Mouse (Mus musculus): Measurements from ENCODE around the gene Stab1. TPM values are rescaled to one million over a fixed set of nuclear protein-coding genes. Genes with fewer than 3 reads are reported as not detected.

The Stab1 gene
- polyA plus RNA-seq (2015; fragmentation: Nextera tagmentation; extraction: Ambion mirVana), result 24.8 and 25.2 TPM in 2 replicates

DNA sequence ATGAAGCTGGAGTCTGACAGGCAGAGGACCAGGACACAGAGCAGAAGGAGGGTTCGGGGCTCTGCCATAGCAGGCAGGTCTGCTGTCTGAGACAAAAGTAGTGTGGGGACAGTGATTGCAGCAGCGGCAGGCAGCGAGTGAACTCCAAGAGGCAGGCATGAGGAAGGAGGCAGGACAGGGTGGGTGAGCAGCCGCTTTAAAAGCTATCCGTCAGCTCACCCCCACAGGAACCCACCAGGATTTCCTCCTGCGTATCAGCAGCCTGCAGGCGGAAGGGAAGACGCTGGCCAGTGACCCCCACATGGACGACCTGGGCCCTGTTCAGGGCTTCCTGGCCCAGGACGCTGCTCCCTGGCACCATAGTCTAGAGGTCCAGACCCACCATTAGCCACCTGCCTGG lies at the start of gene Stab1:
Gene Stab1, minus strand, starts transcription at position 217 of the 400 bp plus-strand sequence.
- Histone ChIP-seq H3K4me2 (peak within 1 kb of the TSS; percentile 21; the same call in 1 of the 2 replicates), H3K4me1 (replicated peaks) (peaks cover 26% of the 10 kb centered on the region), H3K9me3 (no peaks in the 10 kb centered on the region), H3K27ac (peak within 1 kb of the TSS; percentile 36; the same call in 1 of the 2 replicates), H3K9ac (no peak within 1 kb of the TSS), H3K36me3 (peaks cover 35% of the 10 kb centered on the region), H3K27me3 (no peaks in the 10 kb centered on the region), H3K4me3 (peak within 1 kb of the TSS; percentile 11)
- WGBS, result 55% methylated on average over 10 of the region's 10 CpGs
- no peak for ATAC-seq (ENCODE audit: low FRiP score)

DNA sequence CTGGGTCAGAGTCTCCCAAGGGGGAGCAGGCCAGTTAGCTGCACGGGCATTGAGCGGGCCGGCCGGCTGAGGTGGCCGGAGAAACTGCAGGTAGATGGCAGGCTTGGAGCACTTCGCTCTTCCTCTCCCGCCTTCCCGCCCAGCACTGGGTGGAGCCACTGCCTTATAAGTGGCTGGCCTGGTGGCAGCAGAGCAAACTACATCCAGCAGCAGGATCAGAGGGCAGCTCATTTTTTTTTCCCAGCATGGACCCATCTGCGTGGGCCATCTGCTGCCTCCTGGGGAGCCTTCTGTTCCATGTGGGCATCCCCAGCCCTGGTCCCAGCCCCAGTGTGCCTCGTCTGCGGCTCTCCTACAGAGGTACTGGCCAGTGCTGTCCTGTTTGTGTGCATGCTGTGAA lies 49.2 kb upstream of the Stab1 start, which contains the start of gene Sema3g:
Gene Sema3g, plus strand, starts transcription at position 195 of the 400 bp plus-strand sequence.
- peaks cover 6% of the 10 kb centered on the region; the same call in 1 of the 2 replicates for H3K27me3 ChIP-seq
- H3K9me3 ChIP-seq, result no peaks in the 10 kb centered on the region
- H3K27ac ChIP-seq, result 0 out of 2 replicates have a peak within 1 kb of the TSS, but pooled peaks have one; percentile 10
- no peaks in the 10 kb centered on the region for H3K36me3 ChIP-seq
- ATAC-seq (ENCODE audit: low FRiP score), result peak; percentile 67; the same call in 1 of the 2 replicates
- H3K4me1 ChIP-seq (replicated peaks), result peaks cover 16% of the 10 kb centered on the region
- no peak within 1 kb of the TSS for H3K4me3 ChIP-seq
- H3K9ac ChIP-seq, result peak within 1 kb of the TSS; percentile 46; the same call in 1 of the 2 replicates
- 11% methylated on average over 11 of the region's 11 CpGs for WGBS
- H3K4me2 ChIP-seq, result no peak within 1 kb of the TSS; the same call in 1 of the 2 replicates

DNA sequence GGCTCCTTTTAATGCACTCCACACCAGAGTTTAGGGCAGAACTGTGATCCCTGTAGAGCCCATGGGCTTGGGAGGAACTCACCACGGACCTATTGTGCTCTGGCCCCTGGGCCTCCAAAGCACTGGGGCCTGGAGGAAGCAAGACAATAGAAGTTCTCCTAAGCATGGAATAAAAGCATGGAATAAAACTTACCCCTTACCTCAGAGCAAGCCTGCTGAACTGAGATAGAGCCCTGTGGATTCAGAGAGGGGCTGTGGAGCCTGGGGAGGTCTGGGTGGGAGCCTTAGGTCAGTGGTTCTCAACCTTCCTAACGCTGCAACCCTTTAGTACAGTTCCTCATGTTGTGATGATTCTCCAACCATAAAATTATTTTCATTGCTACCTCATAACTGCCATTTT lies 48.4 kb upstream of the Stab1 start, which contains the start of gene Nisch:
Gene Nisch, minus strand, starts transcription at position 101 of the 400 bp plus-strand sequence.
- no peak for ATAC-seq (ENCODE audit: low FRiP score)
- 65% methylated on average over 2 of the region's 2 CpGs for WGBS
- peaks cover 16% of the 10 kb centered on the region for H3K4me1 ChIP-seq (replicated peaks)
- peaks cover 6% of the 10 kb centered on the region; the same call in 1 of the 2 replicates for H3K27me3 ChIP-seq
- H3K4me3 ChIP-seq, result no peak within 1 kb of the TSS
- H3K9me3 ChIP-seq, result no peaks in the 10 kb centered on the region
- 0 out of 2 replicates have a peak within 1 kb of the TSS, but pooled peaks have one; percentile 26 for H3K27ac ChIP-seq
- H3K9ac ChIP-seq, result peak within 1 kb of the TSS; percentile 56
- peak within 1 kb of the TSS; percentile 20; the same call in 1 of the 2 replicates for H3K4me2 ChIP-seq
- no peaks in the 10 kb centered on the region for H3K36me3 ChIP-seq

DNA sequence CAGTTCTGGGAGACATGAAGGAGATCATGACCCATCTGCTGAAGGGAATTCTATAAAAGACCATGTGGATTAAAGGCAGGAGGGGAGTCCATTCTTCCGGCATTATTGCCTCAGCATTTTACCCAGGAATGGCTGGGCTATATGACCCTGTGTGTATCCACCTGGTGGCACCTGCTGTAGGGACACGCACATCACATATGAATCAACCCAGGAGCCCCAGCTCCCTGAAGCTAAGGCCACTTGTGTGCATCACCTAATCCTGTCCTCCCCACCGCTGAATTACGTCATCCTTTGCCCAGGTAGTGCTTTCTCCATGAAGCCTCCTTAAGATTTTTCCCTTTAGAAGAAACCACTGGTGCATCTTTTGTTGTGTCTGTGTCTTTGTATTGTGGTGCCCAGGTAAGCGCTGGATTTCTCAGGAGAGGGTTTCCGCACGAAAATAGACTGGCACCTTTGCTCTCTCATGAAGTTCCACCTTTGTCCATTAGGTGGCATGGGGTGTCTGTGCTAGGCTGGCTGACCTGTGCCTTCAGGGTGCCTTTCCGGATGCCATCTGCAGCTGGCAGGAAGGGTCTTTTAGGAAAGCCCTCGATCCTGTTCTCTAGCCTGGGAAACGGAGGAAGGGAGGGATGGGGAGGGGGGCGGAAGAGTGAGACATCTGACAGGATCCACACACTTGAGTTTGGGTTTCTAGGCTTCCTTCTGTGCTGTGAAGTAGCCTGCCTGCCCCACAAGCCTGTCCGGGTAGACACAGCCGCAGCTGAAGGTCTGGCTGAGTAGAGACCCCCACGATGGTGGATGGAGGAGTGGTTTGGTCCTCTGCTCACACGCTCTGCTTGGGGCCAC lies 46.9 kb upstream of the Stab1 start:
- H3K4me2 ChIP-seq, result 0 out of 2 replicates have a peak overlapping the region, but pooled peaks have one; percentile 20
- no peak overlapping the region for H3K4me3 ChIP-seq
- no peaks in the 10 kb centered on the region for H3K36me3 ChIP-seq
- H3K27ac ChIP-seq, result 0 out of 2 replicates have a peak overlapping the region, but pooled peaks have one; percentile 26
- H3K4me1 ChIP-seq (replicated peaks), result peaks cover 16% of the 10 kb centered on the region
- H3K27me3 ChIP-seq, result peaks cover 6% of the 10 kb centered on the region; the same call in 1 of the 2 replicates
- 34% methylated on average over 15 of the region's 15 CpGs for WGBS
- H3K9ac ChIP-seq, result peak overlapping the region; percentile 56
- no peaks in the 10 kb centered on the region for H3K9me3 ChIP-seq
- peak; percentile 65; the same call in 1 of the 2 replicates for ATAC-seq (ENCODE audit: low FRiP score)

DNA sequence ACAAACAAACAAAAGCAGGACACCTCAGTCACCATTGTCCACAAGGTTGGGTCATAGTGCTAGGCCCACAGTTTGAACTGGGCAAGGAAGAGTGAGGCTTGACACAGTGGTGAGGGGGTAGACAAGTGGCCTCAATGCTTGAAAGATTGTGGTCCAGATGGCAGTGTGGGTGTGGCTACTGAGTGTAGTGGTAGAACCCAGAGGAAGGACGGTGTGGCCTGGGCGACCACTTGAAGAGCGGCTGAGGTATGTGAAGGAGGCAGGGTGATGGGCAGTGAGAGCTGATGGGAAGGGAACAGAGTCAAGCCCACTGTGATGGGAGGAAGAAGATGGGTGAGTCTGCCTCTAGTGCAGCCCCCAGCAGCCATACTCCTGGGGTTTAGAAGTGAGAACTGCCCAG lies 46.2 kb upstream of the Stab1 start:
- no peak overlapping the region for H3K4me3 ChIP-seq
- H3K4me2 ChIP-seq, result no peak overlapping the region
- peak overlapping the region; percentile 43; the same call in 1 of the 2 replicates for H3K9ac ChIP-seq
- 94% methylated on average over 3 of the region's 3 CpGs for WGBS
- H3K9me3 ChIP-seq, result no peaks in the 10 kb centered on the region
- no peak overlapping the region for H3K27ac ChIP-seq
- no peak for ATAC-seq (ENCODE audit: low FRiP score)
- H3K36me3 ChIP-seq, result no peaks in the 10 kb centered on the region
- peaks cover 7% of the 10 kb centered on the region; the same call in 1 of the 2 replicates for H3K27me3 ChIP-seq
- H3K4me1 ChIP-seq (replicated peaks), result peaks cover 16% of the 10 kb centered on the region

DNA sequence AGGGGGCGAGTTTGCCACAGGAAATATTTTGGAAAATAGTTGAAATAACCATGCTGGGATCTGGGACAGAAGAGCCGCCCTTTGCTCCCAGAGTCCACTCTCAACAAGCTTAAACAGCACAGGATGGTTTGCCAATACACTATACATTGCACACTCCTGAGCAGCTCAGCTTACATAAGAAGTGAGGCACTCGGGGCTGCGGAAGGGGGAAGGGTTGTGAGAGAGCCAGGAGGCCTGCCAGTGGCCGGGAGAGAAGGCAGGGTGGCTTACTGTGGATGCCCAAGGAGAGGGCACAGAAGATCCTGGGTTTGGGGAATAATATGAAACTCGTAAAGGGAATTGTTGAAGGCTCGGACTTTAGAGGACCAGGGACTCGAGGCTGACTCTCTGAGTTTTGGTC lies 45.4 kb upstream of the Stab1 start:
- Histone ChIP-seq H3K4me1 (replicated peaks) (peaks cover 16% of the 10 kb centered on the region), H3K27me3 (peaks cover 8% of the 10 kb centered on the region; the same call in 1 of the 2 replicates), H3K27ac (no peak overlapping the region), H3K4me2 (no peak overlapping the region), H3K4me3 (no peak overlapping the region), H3K36me3 (no peaks in the 10 kb centered on the region), H3K9ac (no peak overlapping the region), H3K9me3 (no peaks in the 10 kb centered on the region)
- 73% methylated on average over 8 of the region's 8 CpGs for WGBS
- ATAC-seq (ENCODE audit: low FRiP score), result no peak

DNA sequence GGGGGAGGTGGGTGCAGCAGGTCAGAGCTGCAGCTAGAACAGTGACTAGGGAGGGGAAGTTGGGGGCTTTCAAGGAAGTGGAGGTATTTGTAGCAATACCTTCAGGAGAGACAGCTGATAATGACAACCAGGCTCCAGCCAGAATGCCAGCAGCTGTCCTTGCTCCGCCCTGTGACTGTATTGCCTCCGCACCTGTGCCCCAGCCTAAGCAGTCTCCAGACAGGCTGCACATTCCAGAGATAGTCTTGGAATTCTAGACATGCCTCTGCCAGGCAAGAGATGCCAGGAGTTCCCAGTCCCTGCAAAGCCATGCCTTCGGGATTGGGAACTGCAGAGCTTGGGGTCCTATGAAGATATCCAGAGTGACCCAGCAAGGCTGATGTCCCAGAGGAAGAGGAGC lies 44.1 kb upstream of the Stab1 start:
- Histone ChIP-seq H3K27me3 (peaks cover 8% of the 10 kb centered on the region; the same call in 1 of the 2 replicates), H3K4me2 (no peak overlapping the region), H3K4me1 (replicated peaks) (peaks cover 12% of the 10 kb centered on the region), H3K4me3 (no peak overlapping the region), H3K9me3 (no peaks in the 10 kb centered on the region), H3K27ac (no peak overlapping the region), H3K9ac (no peak overlapping the region), H3K36me3 (no peaks in the 10 kb centered on the region)
- no peak for ATAC-seq (ENCODE audit: low FRiP score)
- 89% methylated on average over 3 of the region's 3 CpGs for WGBS

DNA sequence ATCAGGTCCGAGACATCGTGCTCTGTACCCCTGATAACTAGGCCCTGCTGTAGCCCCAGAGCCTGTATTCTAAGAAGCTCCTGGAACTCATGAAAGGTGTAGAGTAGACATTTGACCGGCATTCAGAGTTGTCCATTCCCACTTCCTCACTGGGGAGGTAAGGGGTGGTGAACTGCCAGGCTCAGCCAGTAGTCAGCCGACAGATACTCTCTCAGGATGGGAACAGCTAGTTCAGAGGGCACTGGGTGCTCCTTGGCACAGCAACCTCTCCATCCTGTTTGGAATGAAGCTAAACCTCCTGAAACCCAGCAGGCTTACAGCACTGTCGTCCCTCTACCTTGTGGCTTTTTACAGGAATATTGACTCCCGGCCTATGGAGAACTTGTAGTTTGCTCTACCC lies 43.4 kb upstream of the Stab1 start:
- peaks cover 16% of the 10 kb centered on the region for H3K4me1 ChIP-seq (replicated peaks)
- no peak overlapping the region for H3K9ac ChIP-seq
- 90% methylated on average over 6 of the region's 6 CpGs for WGBS
- H3K36me3 ChIP-seq, result no peaks in the 10 kb centered on the region
- no peak for ATAC-seq (ENCODE audit: low FRiP score)
- no peak overlapping the region for H3K27ac ChIP-seq
- H3K9me3 ChIP-seq, result no peaks in the 10 kb centered on the region
- H3K4me2 ChIP-seq, result no peak overlapping the region
- no peak overlapping the region for H3K4me3 ChIP-seq
- H3K27me3 ChIP-seq, result peaks cover 8% of the 10 kb centered on the region; the same call in 1 of the 2 replicates

DNA sequence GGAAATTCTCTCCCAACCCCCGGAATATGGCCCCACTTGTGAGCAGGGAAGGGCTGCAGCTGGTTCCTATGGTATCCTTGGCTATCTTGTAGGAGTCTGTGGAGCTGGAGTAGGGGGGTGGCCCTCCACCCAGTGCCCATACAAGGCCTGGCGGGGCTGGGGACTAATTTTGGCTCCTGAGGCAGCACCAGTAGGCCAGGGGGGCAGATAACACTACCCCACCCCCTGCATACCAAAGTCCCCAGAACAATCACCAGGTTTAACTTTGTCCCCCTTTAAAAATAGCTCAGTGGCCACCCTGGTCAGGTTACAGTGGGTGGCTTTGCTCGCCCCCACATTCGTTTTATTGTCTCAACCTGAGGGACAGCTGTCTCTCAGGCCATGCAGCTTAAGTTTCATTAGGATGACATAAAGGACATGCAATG lies 40.7 kb upstream of the Stab1 start:
- H3K27me3 ChIP-seq, result peaks cover 3% of the 10 kb centered on the region; the same call in 1 of the 2 replicates
- peaks cover 3% of the 10 kb centered on the region for H3K36me3 ChIP-seq
- ATAC-seq (ENCODE audit: low FRiP score), result no peak
- H3K9me3 ChIP-seq, result no peaks in the 10 kb centered on the region
- 87% methylated on average over 4 of the region's 4 CpGs for WGBS
- H3K27ac ChIP-seq, result no peak overlapping the region
- H3K4me2 ChIP-seq, result no peak overlapping the region
- no peak overlapping the region for H3K4me3 ChIP-seq
- H3K9ac ChIP-seq, result no peak overlapping the region
- peaks cover 23% of the 10 kb centered on the region for H3K4me1 ChIP-seq (replicated peaks)

DNA sequence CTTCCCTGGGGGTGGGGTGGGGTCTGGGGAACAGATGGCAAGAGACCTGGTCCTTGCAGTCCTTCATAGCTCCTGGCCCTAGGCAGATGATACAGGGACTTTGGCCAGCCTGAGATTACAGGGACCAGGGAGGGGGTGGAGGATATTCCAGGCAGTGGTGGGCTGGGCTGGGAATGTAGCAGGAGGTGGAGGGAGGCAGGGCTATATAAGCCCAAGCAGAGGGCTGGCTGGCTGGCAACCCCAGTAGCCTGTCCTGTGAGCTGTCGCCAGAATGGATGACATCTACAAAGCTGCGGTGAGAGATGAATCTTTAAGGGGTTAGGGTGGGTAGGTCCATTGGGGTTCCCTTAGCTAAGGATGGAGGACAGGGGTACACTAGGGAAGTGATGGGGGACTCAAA lies 39.6 kb upstream of the Stab1 start, which contains the start of gene Tnnc1:
Gene Tnnc1, plus strand, starts transcription at position 229 of the 400 bp plus-strand sequence.
- Histone ChIP-seq H3K36me3 (peaks cover 13% of the 10 kb centered on the region), H3K27ac (peak within 1 kb of the TSS; percentile 93), H3K9me3 (no peaks in the 10 kb centered on the region), H3K9ac (peak within 1 kb of the TSS; percentile 91), H3K4me3 (peak within 1 kb of the TSS; percentile 72), H3K4me1 (replicated peaks) (peaks cover 27% of the 10 kb centered on the region), H3K4me2 (peak within 1 kb of the TSS; percentile 99), H3K27me3 (peaks cover 3% of the 10 kb centered on the region; the same call in 1 of the 2 replicates)
- WGBS, result 88% methylated on average over 2 of the region's 2 CpGs
- no peak for ATAC-seq (ENCODE audit: low FRiP score)

DNA sequence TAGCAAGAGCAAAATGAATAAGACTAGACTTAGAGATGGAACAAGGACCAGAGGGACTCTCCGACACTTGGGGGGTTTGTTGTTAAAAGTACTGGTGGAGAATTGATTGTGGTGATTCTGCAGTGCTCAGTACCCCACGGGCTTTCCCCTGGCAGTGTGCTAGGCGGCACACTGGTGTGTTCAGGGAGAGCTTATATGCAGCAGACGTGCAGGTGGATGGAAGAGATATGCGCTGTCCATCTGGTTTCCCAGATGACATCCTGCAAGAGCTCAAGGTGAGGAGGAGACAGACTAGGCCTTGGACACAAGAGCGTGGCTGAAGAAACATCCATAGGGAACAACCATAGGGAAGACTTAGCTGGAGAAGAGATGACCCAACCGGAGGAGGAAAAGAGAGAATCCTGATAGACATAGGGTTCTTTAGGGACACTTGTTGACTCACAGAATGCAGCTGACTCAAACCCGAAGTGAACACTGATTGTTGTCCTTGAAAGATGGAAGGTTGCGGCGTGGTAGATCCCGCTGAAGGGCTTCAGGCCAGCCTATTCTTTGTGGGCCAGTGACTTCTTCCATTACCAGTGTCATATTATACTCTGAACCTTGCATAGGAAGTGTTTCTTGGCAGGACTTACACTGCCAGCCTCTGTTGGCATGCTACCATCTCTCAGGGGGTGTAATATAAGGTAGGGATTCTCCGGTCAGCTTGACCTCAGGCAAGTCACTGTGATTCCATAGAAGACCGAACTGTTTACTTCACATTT lies 38.8 kb upstream of the Stab1 start:
- WGBS, result 78% methylated on average over 13 of the region's 13 CpGs
- Histone ChIP-seq H3K4me3 (peak overlapping the region; percentile 72), H3K4me1 (replicated peaks) (peaks cover 27% of the 10 kb centered on the region), H3K27me3 (peaks cover 3% of the 10 kb centered on the region; the same call in 1 of the 2 replicates), H3K9ac (peak overlapping the region; percentile 91), H3K36me3 (peaks cover 21% of the 10 kb centered on the region), H3K9me3 (no peaks in the 10 kb centered on the region), H3K27ac (peak overlapping the region; percentile 93), H3K4me2 (peak overlapping the region; percentile 99)
- peak; percentile 47 for ATAC-seq (ENCODE audit: low FRiP score)
